Mouse (Mus musculus): ENCODE measurements around the gene Gm49486. TPM values are rescaled to one million over a fixed set of nuclear protein-coding genes. Genes with fewer than 3 reads are reported as not detected.

The Gm49486 gene
- polyA plus RNA-seq (2015; fragmentation: Nextera tagmentation; extraction: Ambion mirVana) = 0.35 and 0.78 TPM in 2 replicates

GRCm38 (mm10) chr15:79229058-79229821 is at the start of gene Gm49486, which contains the start of gene Pick1:
TSS of gene Gm49486 (plus strand) at chr15:79229391.
TSS of gene Pick1 (plus strand) at chr15:79229173.
- Histone ChIP-seq H3K27me3 (replicated peaks) (peaks cover 4% of the 10 kb centered on the region; the same call in 1 of the 2 replicates), H3K4me1 (peaks cover 15% of the 10 kb centered on the region), H3K4me3 (peak within 1 kb of the TSS; percentile 90), H3K27ac (replicated peaks) (peak within 1 kb of the TSS; percentile 96), H3K36me3 (peaks cover 28% of the 10 kb centered on the region), H3K9me3 (no peaks in the 10 kb centered on the region), H3K9ac (peak within 1 kb of the TSS; percentile 94), H3K4me2 (peak within 1 kb of the TSS; percentile 99)
- under 1% methylated on average over 51 of the region's 51 CpGs for WGBS
- peak; percentile 47 for ATAC-seq (ENCODE audit: extremely low read depth, insufficient number of reproducible peaks, low FRiP score, low TSS enrichment)

- ATAC-seq (ENCODE audit: extremely low read depth, insufficient number of reproducible peaks, low FRiP score, low TSS enrichment) = no peak
Measured at GRCm38 (mm10) chr15:79185213-79185612, 44.0 kb upstream of the Gm49486 start.

GRCm38 (mm10) chr15:79187819-79188218 is 41.4 kb upstream of the Gm49486 start:
- Histone ChIP-seq H3K36me3 (no peaks in the 10 kb centered on the region), H3K4me2 (no peak overlapping the region), H3K4me3 (no peak overlapping the region), H3K4me1 (peaks cover 8% of the 10 kb centered on the region), H3K27me3 (replicated peaks) (no peaks in the 10 kb centered on the region), H3K27ac (replicated peaks) (no peak overlapping the region), H3K9ac (no peak overlapping the region), H3K9me3 (no peaks in the 10 kb centered on the region; the same call in 1 of the 2 replicates)
- ATAC-seq (ENCODE audit: extremely low read depth, insufficient number of reproducible peaks, low FRiP score, low TSS enrichment) = no peak
- WGBS = 86% methylated on average over 8 of the region's 8 CpGs

More at GRCm38 (mm10) chr15:79185213-79185612, 44.0 kb upstream of the Gm49486 start:
- Histone ChIP-seq H3K4me1 (no peaks in the 10 kb centered on the region), H3K27ac (replicated peaks) (no peak overlapping the region), H3K9ac (no peak overlapping the region), H3K9me3 (no peaks in the 10 kb centered on the region), H3K27me3 (replicated peaks) (0 out of 2 replicates have a peak, but pooled peaks cover 5% of the 10 kb centered on the region), H3K4me2 (no peak overlapping the region), H3K4me3 (no peak overlapping the region), H3K36me3 (no peaks in the 10 kb centered on the region)
- 79% methylated on average over 10 of the region's 10 CpGs for WGBS

GRCm38 (mm10) chr15:79191426-79191825 is 37.8 kb upstream of the Gm49486 start:
- Histone ChIP-seq H3K36me3 (no peaks in the 10 kb centered on the region), H3K4me3 (no peak overlapping the region), H3K4me2 (no peak overlapping the region), H3K9ac (no peak overlapping the region), H3K4me1 (peaks cover 42% of the 10 kb centered on the region), H3K27me3 (replicated peaks) (no peaks in the 10 kb centered on the region), H3K9me3 (no peaks in the 10 kb centered on the region; the same call in 1 of the 2 replicates), H3K27ac (replicated peaks) (no peak overlapping the region)
- ATAC-seq (ENCODE audit: extremely low read depth, insufficient number of reproducible peaks, low FRiP score, low TSS enrichment) = no peak
- WGBS = 89% methylated on average over 2 of the region's 2 CpGs

- 79% methylated on average over 6 of the region's 6 CpGs for WGBS
- Histone ChIP-seq H3K36me3 (no peaks in the 10 kb centered on the region), H3K27me3 (replicated peaks) (no peaks in the 10 kb centered on the region), H3K27ac (replicated peaks) (peak overlapping the region; percentile 84), H3K9ac (no peak overlapping the region), H3K9me3 (no peaks in the 10 kb centered on the region; the same call in 1 of the 2 replicates), H3K4me3 (no peak overlapping the region), H3K4me1 (peaks cover 42% of the 10 kb centered on the region), H3K4me2 (no peak overlapping the region)
- ATAC-seq (ENCODE audit: extremely low read depth, insufficient number of reproducible peaks, low FRiP score, low TSS enrichment) = no peak
Measured at GRCm38 (mm10) chr15:79192450-79192849, 36.7 kb upstream of the Gm49486 start.

- ATAC-seq (ENCODE audit: extremely low read depth, insufficient number of reproducible peaks, low FRiP score, low TSS enrichment) = 0 out of 2 replicates have a peak, but pooled peaks have one; percentile 38
- no peaks in the 10 kb centered on the region; the same call in 1 of the 2 replicates for H3K27me3 ChIP-seq (replicated peaks)
- H3K27ac ChIP-seq (replicated peaks) = peak overlapping the region; percentile 84
- H3K9me3 ChIP-seq = no peaks in the 10 kb centered on the region; the same call in 1 of the 2 replicates
- 32% methylated on average over 27 of the region's 27 CpGs for WGBS
- H3K36me3 ChIP-seq = no peaks in the 10 kb centered on the region
- H3K4me3 ChIP-seq = no peak overlapping the region
- peaks cover 42% of the 10 kb centered on the region for H3K4me1 ChIP-seq
- peak overlapping the region; percentile 66 for H3K9ac ChIP-seq
- peak overlapping the region; percentile 48 for H3K4me2 ChIP-seq
Measured at GRCm38 (mm10) chr15:79192885-79193845, 36.0 kb upstream of the Gm49486 start.

- Histone ChIP-seq H3K4me3 (no peak overlapping the region), H3K9ac (no peak overlapping the region), H3K4me2 (no peak overlapping the region), H3K36me3 (no peaks in the 10 kb centered on the region), H3K9me3 (no peaks in the 10 kb centered on the region; the same call in 1 of the 2 replicates), H3K4me1 (peaks cover 45% of the 10 kb centered on the region), H3K27me3 (replicated peaks) (no peaks in the 10 kb centered on the region; the same call in 1 of the 2 replicates), H3K27ac (replicated peaks) (peak overlapping the region; percentile 84)
- 60% methylated on average over 9 of the region's 9 CpGs for WGBS
- ATAC-seq (ENCODE audit: extremely low read depth, insufficient number of reproducible peaks, low FRiP score, low TSS enrichment) = no peak; the same call in 1 of the 2 replicates
Measured at GRCm38 (mm10) chr15:79194048-79194447, 35.1 kb upstream of the Gm49486 start.

GRCm38 (mm10) chr15:79194946-79195345 is 34.2 kb upstream of the Gm49486 start:
- Histone ChIP-seq H3K4me3 (no peak overlapping the region), H3K36me3 (no peaks in the 10 kb centered on the region), H3K9me3 (no peaks in the 10 kb centered on the region; the same call in 1 of the 2 replicates), H3K9ac (no peak overlapping the region), H3K4me2 (no peak overlapping the region), H3K27ac (replicated peaks) (no peak overlapping the region), H3K27me3 (replicated peaks) (no peaks in the 10 kb centered on the region; the same call in 1 of the 2 replicates), H3K4me1 (peaks cover 45% of the 10 kb centered on the region)
- WGBS = 73% methylated on average over 2 of the region's 2 CpGs
- no peak for ATAC-seq (ENCODE audit: extremely low read depth, insufficient number of reproducible peaks, low FRiP score, low TSS enrichment)

GRCm38 (mm10) chr15:79195492-79195891 is 33.7 kb upstream of the Gm49486 start:
- Histone ChIP-seq H3K9me3 (no peaks in the 10 kb centered on the region; the same call in 1 of the 2 replicates), H3K4me1 (peaks cover 45% of the 10 kb centered on the region), H3K4me2 (no peak overlapping the region), H3K36me3 (no peaks in the 10 kb centered on the region), H3K27me3 (replicated peaks) (no peaks in the 10 kb centered on the region; the same call in 1 of the 2 replicates), H3K4me3 (no peak overlapping the region), H3K9ac (no peak overlapping the region), H3K27ac (replicated peaks) (peak overlapping the region; percentile 44)
- ATAC-seq (ENCODE audit: extremely low read depth, insufficient number of reproducible peaks, low FRiP score, low TSS enrichment) = no peak; the same call in 1 of the 2 replicates
- WGBS = 59% methylated on average over 8 of the region's 8 CpGs

- no peak for ATAC-seq (ENCODE audit: extremely low read depth, insufficient number of reproducible peaks, low FRiP score, low TSS enrichment)
- WGBS = 85% methylated on average over 12 of the region's 12 CpGs
- no peaks in the 10 kb centered on the region for H3K9me3 ChIP-seq
Measured at GRCm38 (mm10) chr15:79199390-79199976, 29.7 kb upstream of the Gm49486 start.

More at GRCm38 (mm10) chr15:79199390-79199976, 29.7 kb upstream of the Gm49486 start:
- no peak overlapping the region for H3K4me2 ChIP-seq
- no peak overlapping the region for H3K27ac ChIP-seq (replicated peaks)
- H3K36me3 ChIP-seq = no peaks in the 10 kb centered on the region
- H3K9ac ChIP-seq = no peak overlapping the region
- H3K27me3 ChIP-seq (replicated peaks) = peaks cover 26% of the 10 kb centered on the region
- no peak overlapping the region for H3K4me3 ChIP-seq
- H3K4me1 ChIP-seq = peaks cover 46% of the 10 kb centered on the region

Measured in heart, embryonic 13.5 days (tissue).